1 mouse cellular context compared by ENCODE assay signal in genomic region chr11:116429862-116430613, GRCm38 (mm10).
TF ChIP-seq lines count a peak whose summit lies in the region.

No protein-coding gene starts in this region.

TF ChIP-seq in CH12.LX, 34 proteins besides CTCF, POLR2A, EP300 and RAD21 (continued from another document):
- TF ChIP-seq ZC3H11A (IDR thresholded peaks at IDR 0.05; ENCODE audit: low read depth, low read length) (no peak), ZMIZ1 (IDR thresholded peaks at IDR 0.05; ENCODE audit: low read depth, low read length) (no peak), ELF1 (IDR thresholded peaks at IDR 0.05; ENCODE audit: low read depth, low read length) (peak; percentile 18; the same call in 1 of the 2 replicates), PAX5 (IDR thresholded peaks at IDR 0.05; ENCODE audit: low read length) (no peak), GABPA (IDR thresholded peaks at IDR 0.05; ENCODE audit: insufficient replicate concordance, low read depth, low read length) (no peak), NRF1 (IDR thresholded peaks at IDR 0.05; ENCODE audit: low read depth, low read length) (no peak), IRF4 (IDR thresholded peaks at IDR 0.05; ENCODE audit: low read depth, low read length) (0 out of 2 replicates have a peak, but pooled peaks have one; percentile 63)
